Mouse (Mus musculus): Measurements from ENCODE around the gene Setd4.
A peak's percentile ranks its signal among the peaks of the same experiment; 100 is the strongest.

Setd4 gene

DNA sequence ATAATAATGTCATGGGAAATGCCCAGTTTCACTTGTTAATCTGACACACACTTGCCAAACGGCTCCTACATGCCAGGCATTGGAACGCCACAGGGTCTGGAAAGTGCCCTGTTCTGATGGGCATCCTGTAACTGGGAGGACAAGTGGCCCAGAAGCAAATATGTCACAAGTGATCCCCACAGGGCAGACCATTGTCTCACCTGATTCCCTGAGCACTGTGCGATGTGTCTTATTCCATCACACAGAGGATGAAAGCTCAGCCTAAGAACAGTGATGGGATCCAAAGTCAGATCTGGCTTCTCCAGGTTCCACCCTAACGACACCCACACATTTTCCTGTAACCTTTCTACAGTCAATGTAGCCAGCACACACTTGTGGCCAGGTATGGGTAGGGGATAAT lies 58.9 kb downstream of the Setd4 start:
- DNase-seq (ENCODE audit: low read depth, low spot score): no peak

DNA sequence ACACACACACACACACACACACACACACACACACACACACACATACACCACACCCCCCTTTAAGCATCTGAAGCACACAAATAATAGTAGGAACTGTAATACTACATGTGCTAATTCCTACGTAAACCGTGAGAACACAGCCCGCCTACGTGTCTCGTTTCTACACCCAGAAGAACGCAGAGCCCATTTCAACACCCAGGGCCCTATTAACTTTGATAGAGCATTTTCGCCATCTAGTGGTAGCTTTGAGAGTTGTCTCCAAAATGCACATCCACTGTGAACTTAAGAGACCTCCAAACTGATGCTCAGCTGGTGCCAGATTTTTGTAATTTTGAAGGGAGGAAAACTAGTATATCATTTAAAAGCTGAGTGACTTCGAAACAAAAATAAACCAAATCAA lies 60.2 kb downstream of the Setd4 start:
- peak; percentile 80 for DNase-seq (ENCODE audit: low read depth, low spot score)

DNA sequence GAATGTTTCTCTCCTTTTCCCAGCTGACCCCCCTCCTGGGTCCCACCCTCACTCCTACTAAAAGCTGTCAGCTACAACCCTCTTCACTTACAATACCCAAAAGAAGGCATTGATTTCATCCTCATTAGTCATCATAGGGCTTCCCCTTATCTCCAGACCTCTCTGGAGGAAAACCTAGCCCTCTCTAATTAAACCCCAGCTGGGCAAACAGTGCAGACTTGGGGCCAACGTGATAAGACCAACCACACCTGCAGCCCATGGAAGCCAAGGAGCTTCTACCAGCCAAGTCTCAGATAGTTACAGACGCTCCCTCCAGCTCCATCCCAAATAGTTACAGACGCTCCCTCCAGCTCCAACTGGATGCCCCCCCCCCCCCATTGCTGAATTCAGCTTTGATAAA lies 64.0 kb downstream of the Setd4 start:
- DNase-seq (ENCODE audit: low read depth, low spot score): no peak

DNA sequence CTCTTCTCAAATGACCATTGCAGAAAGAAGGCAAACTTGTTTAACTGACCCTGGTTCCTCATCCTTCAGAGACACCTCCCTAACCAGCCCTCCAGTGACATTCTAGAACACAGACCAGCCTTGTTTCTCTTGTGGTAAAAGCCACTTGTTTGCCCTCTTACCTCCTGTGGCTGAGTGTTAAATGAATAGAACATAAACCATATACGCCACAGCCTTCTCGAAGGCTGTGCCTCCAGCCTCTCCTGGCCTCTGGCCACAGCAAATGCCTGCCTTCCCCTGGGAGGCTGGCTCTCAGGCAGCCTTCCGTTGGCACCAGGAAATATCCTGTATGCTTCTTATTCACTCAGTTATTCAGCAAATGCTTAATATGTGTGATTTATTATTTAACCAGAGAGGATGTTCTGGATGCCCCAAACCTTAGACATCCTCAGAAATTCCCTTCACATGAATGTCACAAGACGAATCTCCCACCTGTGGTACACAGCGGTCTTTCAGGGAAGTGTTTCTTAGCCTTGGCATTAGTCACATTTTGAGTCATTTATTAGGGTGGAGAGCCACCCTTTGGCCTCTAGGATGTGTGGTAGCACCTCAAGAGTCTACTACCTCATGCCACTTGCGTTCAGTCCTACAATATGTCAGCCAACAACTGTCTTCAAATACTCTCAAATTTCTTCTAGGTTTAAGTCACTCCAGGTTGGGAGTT lies 68.6 kb downstream of the Setd4 start:
- DNase-seq (ENCODE audit: low read depth, low spot score): no peak

Data from ES-CJ7 (cell line).